Mouse (Mus musculus): Measurements from ENCODE around the gene C530008M17Rik.

- no peak for TF ChIP-seq POLR2A (IDR thresholded peaks at IDR 0.05; ENCODE audit: borderline replicate concordance, extremely low read depth, insufficient read depth, insufficient read length, poor library complexity, severe bottlenecking)
- no peak for TF ChIP-seq CTCF (IDR thresholded peaks at IDR 0.05; ENCODE audit: borderline replicate concordance, extremely low read depth, insufficient read depth, insufficient read length)
Measured at GRCm38 (mm10) chr5:76851316-76851715, 195.0 kb downstream of the C530008M17Rik start.
